Mouse (Mus musculus) retina, postnatal 7 days (tissue): ENCODE results near the gene Vrk3.

Experiments used
- DNase-seq: peaks from one replicate; pipeline ENCODE4 v3.0.0-alpha.2; 2012; ENCODE audit warnings: low read depth, low spot score

Vrk3 gene

GRCm38 (mm10) chr7:44818164-44818563 lies 70.0 kb downstream of the Vrk3 start:
- no peak for DNase-seq

- DNase-seq: no peak
Observed at GRCm38 (mm10) chr7:44818751-44819235, 70.6 kb downstream of the Vrk3 start.

- DNase-seq: no peak
Observed at GRCm38 (mm10) chr7:44819391-44819790, 71.2 kb downstream of the Vrk3 start.

GRCm38 (mm10) chr7:44819863-44820262 lies 71.7 kb downstream of the Vrk3 start:
- no peak for DNase-seq

DNA sequence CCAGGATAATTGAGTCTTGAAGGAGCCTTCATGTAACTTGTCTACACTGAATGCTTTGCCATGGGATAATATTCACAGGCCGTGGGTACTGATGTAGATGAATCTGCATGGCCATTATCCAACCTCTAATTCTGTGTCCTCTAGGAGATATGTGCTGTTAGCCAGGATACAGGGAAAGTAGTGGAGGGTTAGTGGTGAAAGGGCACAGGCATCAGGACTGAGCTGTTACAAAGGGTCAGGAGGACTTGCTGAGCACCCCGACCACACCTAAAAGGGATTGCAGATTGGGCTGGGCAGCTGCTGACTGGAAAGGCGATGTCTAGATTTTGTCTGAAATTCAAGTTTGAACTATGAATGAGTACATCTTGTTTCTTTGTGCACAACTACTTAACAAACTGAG lies 72.3 kb downstream of the Vrk3 start:
- no peak for DNase-seq

DNA sequence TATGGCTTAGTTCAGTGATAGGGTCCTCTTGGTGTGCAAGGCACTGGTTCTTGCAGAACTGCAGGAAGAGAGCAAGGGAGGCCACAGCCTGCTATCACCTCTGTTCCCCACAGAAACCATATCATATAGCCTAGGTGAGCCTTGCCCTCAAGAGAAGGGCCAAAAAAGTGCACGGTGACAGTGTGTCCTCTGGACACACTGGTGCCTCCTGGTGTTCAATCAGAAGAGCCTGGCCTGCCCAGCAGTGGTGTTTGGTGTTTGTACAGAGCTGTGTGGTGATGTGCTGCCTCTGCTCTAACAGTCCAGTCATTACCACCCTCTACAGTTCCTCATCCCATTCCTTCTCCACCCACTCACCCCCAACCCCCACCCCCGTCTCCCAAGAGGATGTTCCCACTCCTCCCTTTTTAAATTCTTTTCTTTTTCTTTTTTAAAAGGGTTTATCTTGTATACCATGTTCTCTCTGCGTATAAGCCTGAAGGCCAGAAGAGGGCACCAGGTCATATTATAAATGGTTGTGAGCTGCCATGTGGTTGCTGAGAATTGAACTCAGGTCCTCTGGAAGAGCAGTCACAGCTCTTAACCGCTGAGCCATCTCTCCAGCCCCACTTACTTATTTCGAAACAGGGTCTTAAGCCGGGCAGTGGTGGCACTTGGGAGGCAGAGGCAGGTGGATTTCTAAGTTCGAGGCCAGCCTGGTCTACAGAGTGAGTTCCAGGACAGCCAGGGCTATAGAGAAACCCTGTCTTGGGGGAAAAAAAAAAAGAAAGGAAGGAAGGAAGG lies 73.6 kb downstream of the Vrk3 start:
- no peak for DNase-seq

DNA sequence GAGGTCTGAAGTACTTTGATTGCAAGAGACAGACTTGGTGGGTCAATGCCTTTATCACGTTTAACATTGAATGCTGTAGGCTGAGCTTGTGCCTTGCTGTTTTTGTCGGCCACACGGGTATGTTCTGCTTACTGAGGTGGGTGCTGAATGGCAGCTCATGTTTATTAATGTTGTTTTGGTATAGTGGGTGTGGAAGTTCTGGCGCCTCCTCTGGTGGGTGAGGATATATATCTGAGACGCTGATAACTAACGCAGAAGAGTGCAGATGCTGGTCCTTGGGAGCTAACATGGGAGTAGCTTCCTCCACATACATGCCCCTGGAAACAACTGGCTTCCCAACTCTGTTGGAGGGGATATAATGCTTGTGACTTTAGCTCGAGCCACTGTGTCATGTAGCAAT lies 75.2 kb downstream of the Vrk3 start:
- DNase-seq: no peak

GRCm38 (mm10) chr7:44824872-44825271 lies 76.7 kb downstream of the Vrk3 start:
- peak; percentile 77 for DNase-seq

GRCm38 (mm10) chr7:44826771-44827170 lies 78.6 kb downstream of the Vrk3 start:
- DNase-seq: no peak
